Mouse (Mus musculus) limb, embryonic 12.5 days (tissue): ENCODE results near the gene Cabin1. TPM values are rescaled to one million over a fixed set of nuclear protein-coding genes. Genes with fewer than 3 reads are reported as not detected.

ENCODE experiments used
- ATAC-seq: fragments of 200-750 bp; cut with Nextera tagmentation; 2 replicates; pipeline ENCODE4 v1.8.0; 2017; ENCODE audit warnings: low read depth, moderate TSS enrichment; ENCODE audit not compliant: insufficient number of reproducible peaks, insufficient read depth, low FRiP score, low TSS enrichment
- H3K27ac ChIP-seq: fragments of 300-500 bp; sonication (generic); 2 replicates; pipeline ENCODE4 v1.5.1; 2016; ENCODE audit warnings: mild to moderate bottlenecking, moderate library complexity
- H3K27me3 ChIP-seq: fragments of 300-500 bp; sonication (generic); 2 replicates; pipeline ENCODE4 v1.6.1; 2016; ENCODE audit warnings: mild to moderate bottlenecking, moderate library complexity
- H3K36me3 ChIP-seq: fragments of 300-500 bp; sonication (generic); 2 replicates; pipeline ENCODE4 v1.6.1; 2016; ENCODE audit warnings: mild to moderate bottlenecking, moderate library complexity
- H3K4me1 ChIP-seq: fragments of 300-500 bp; sonication (generic); replicated peaks from 2 replicates; pipeline ENCODE4 v1.6.1; 2016
- H3K4me2 ChIP-seq: fragments of 300-500 bp; sonication (generic); 2 replicates; pipeline ENCODE4 v1.6.1; 2016; ENCODE audit warnings: mild to moderate bottlenecking, moderate library complexity
- H3K4me3 ChIP-seq: fragments of 300-500 bp; sonication (generic); replicated peaks from 2 replicates; pipeline ENCODE4 v1.5.1; 2016; ENCODE audit warnings: mild to moderate bottlenecking
- H3K9ac ChIP-seq: fragments of 300-500 bp; sonication (generic); replicated peaks from 2 replicates; pipeline ENCODE4 v1.6.1; 2016; ENCODE audit warnings: mild to moderate bottlenecking, moderate library complexity
- H3K9me3 ChIP-seq: fragments of 300-500 bp; sonication (generic); 2 replicates; pipeline ENCODE4 v1.6.1; 2016; ENCODE audit warnings: mild to moderate bottlenecking, moderate library complexity
- WGBS: fragments of 180-500 bp; shearing (Covaris S2); methylation state at CpG from one replicate; pipeline ENCODE4 v1.1.7; 2016; 5-methylcytosine and 5-hydroxymethylcytosine counted together
- polyA plus RNA-seq: library from polyadenylated mRNA; unstranded; fragments of >200 nt; fragmentation: Nextera tagmentation; extraction: Ambion mirVana; gene quantifications from 2 replicates; pipeline ENCODE4 v1.2.1, GENCODE M21; 2016

Gene Cabin1
- polyA plus RNA-seq, 1 experiment from 2014 or later = 29.3 TPM

GRCm38 (mm10) chr10:75646406-75646805 lies 117.7 kb downstream of the Cabin1 start:
- H3K36me3 ChIP-seq = peaks cover 59% of the 10 kb centered on the region
- ATAC-seq = no peak

DNA sequence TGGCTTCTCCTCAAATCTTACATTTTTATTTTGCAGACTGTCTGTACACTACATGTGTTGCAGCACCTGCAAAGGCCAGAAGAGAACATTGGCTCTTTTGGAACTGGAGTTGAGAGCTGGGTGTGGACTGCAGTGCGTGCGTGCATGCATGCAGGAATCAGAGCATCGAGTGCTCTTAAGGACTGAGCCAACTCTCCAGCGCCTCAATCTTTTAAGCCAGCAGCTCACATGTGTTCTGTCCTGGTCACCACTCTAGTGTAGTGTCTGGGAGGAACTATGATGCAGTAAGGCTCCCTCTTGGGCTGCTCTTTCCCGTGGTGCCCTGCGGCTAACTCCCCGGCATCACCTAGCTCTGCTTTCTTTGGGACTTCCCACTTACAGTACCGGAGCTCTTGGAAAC lies 118.5 kb downstream of the Cabin1 start:
- peaks cover 12% of the 10 kb centered on the region for H3K4me1 ChIP-seq
- ATAC-seq = no peak
- WGBS = 93% methylated on average over 8 of the region's 8 CpGs
- H3K4me2 ChIP-seq = no peak overlapping the region
- peaks cover 51% of the 10 kb centered on the region for H3K36me3 ChIP-seq
- H3K4me3 ChIP-seq = no peak overlapping the region
- no peaks in the 10 kb centered on the region for H3K9me3 ChIP-seq
- H3K27ac ChIP-seq = no peak overlapping the region
- H3K27me3 ChIP-seq = no peaks in the 10 kb centered on the region
- H3K9ac ChIP-seq = no peak overlapping the region

More at GRCm38 (mm10) chr10:75646406-75646805, 117.7 kb downstream of the Cabin1 start:
- no peak overlapping the region for H3K4me3 ChIP-seq
- WGBS = 93% methylated on average over 6 of the region's 6 CpGs
- no peak overlapping the region for H3K27ac ChIP-seq
- H3K27me3 ChIP-seq = no peaks in the 10 kb centered on the region
- H3K4me1 ChIP-seq = peaks cover 12% of the 10 kb centered on the region
- H3K9me3 ChIP-seq = no peaks in the 10 kb centered on the region
- H3K9ac ChIP-seq = no peak overlapping the region
- H3K4me2 ChIP-seq = no peak overlapping the region

GRCm38 (mm10) chr10:75643741-75644343 lies 120.3 kb downstream of the Cabin1 start, which contains the start of gene Susd2:
TSS of gene Susd2 (minus strand) at chr10:75644008.
- Histone ChIP-seq H3K4me3 (peak within 1 kb of the TSS; percentile 8; the same call in 1 of the 2 replicates), H3K27me3 (no peaks in the 10 kb centered on the region), H3K9ac (peak within 1 kb of the TSS; percentile 40), H3K4me1 (peaks cover 12% of the 10 kb centered on the region), H3K9me3 (no peaks in the 10 kb centered on the region), H3K4me2 (peak within 1 kb of the TSS; percentile 48), H3K36me3 (peaks cover 33% of the 10 kb centered on the region), H3K27ac (peak within 1 kb of the TSS; percentile 66)
- 3% methylated on average over 11 of the region's 11 CpGs for WGBS
- ATAC-seq = 0 out of 2 replicates have a peak, but pooled peaks have one; percentile 9

GRCm38 (mm10) chr10:75642891-75643290 lies 121.2 kb downstream of the Cabin1 start:
- no peak for ATAC-seq
- WGBS = 82% methylated on average over 2 of the region's 2 CpGs
- Histone ChIP-seq H3K36me3 (peaks cover 24% of the 10 kb centered on the region), H3K27ac (no peak overlapping the region), H3K4me2 (no peak overlapping the region), H3K4me3 (no peak overlapping the region), H3K27me3 (no peaks in the 10 kb centered on the region), H3K9ac (no peak overlapping the region), H3K4me1 (peaks cover 12% of the 10 kb centered on the region), H3K9me3 (no peaks in the 10 kb centered on the region)

DNA sequence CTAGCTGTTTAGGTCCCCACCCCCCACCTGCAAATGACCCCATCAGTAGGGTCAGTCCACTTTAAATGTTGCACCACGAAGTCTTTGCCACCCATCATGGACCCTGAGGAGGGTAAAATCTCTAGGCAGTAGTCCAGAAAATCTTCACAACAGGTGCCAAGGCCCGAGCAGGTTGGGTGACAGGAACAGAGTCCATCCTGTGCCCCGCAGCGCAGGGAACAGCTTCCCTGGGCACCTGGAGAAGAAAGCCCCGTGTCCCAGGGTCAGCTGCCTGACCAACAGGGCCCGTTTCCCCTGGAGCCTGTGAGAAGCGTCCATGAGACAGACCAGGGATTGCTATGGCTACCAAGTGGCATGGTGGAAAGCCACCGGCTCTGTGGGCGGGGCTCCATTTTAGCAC lies 121.7 kb downstream of the Cabin1 start:
- no peak for ATAC-seq
- Histone ChIP-seq H3K27ac (no peak overlapping the region), H3K36me3 (peaks cover 19% of the 10 kb centered on the region), H3K9ac (no peak overlapping the region), H3K4me2 (no peak overlapping the region), H3K4me3 (no peak overlapping the region), H3K9me3 (no peaks in the 10 kb centered on the region), H3K27me3 (no peaks in the 10 kb centered on the region), H3K4me1 (peaks cover 12% of the 10 kb centered on the region)
- 85% methylated on average over 9 of the region's 9 CpGs for WGBS

DNA sequence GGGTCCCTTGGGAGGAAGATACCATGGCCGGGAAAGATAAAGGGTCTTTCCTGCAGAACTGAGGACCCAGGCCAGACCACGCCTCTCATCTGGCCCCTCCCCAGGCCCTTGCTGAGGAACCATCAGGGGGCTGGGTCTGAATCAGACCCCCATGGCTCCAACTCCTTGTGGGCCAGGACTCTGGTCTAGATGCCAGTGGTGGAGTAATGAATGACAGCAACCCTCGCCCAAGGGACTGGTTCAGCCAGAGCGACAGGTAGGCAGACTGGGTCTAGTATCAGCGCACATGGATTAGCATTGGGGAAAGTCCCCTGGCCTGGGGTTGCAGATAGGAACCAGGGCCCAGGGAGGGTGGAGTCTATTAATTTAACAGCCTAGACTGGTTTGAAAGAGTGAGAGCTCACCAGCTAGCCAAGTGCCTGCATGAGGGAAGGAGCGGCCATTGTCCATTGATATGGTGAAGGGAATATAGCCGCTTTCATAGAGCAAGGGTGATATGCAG lies 122.4 kb downstream of the Cabin1 start:
- peaks cover 12% of the 10 kb centered on the region for H3K4me1 ChIP-seq
- peaks cover 12% of the 10 kb centered on the region for H3K36me3 ChIP-seq
- no peak overlapping the region for H3K4me3 ChIP-seq
- no peak overlapping the region for H3K4me2 ChIP-seq
- no peak for ATAC-seq
- no peaks in the 10 kb centered on the region for H3K27me3 ChIP-seq
- no peak overlapping the region for H3K9ac ChIP-seq
- WGBS = 88% methylated on average over 7 of the region's 7 CpGs
- H3K9me3 ChIP-seq = no peaks in the 10 kb centered on the region
- H3K27ac ChIP-seq = no peak overlapping the region

DNA sequence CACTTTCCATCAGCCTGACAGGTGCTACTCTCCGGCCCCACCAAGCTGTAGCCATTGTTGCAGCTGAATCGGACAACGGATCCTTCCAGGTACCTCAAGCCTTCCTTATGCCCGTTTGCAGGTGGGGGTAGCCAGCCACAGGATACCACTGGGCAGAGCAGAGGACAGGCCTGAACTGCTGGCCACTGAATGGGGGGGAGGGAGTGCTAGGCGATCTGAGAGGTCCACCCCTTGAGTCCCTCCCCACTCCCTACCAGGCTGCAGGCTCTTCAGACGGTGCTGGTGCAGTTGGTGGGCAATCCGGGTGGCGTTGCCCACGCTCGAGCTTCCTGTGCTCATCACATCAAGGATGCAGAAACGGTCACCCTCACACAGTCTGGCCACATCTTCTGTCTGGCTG lies 126.4 kb downstream of the Cabin1 start:
- no peak for ATAC-seq
- Histone ChIP-seq H3K36me3 (no peaks in the 10 kb centered on the region), H3K4me3 (no peak overlapping the region), H3K9ac (no peak overlapping the region), H3K9me3 (no peaks in the 10 kb centered on the region), H3K27ac (no peak overlapping the region), H3K4me1 (no peaks in the 10 kb centered on the region), H3K27me3 (no peaks in the 10 kb centered on the region), H3K4me2 (no peak overlapping the region)
- WGBS = 88% methylated on average over 11 of the region's 11 CpGs

- Histone ChIP-seq H3K36me3 (no peaks in the 10 kb centered on the region), H3K9ac (no peak overlapping the region), H3K9me3 (no peaks in the 10 kb centered on the region), H3K27ac (no peak overlapping the region), H3K4me2 (no peak overlapping the region), H3K4me1 (no peaks in the 10 kb centered on the region), H3K27me3 (no peaks in the 10 kb centered on the region), H3K4me3 (no peak overlapping the region)
- no peak for ATAC-seq
- WGBS = 90% methylated on average over 12 of the region's 12 CpGs
Measured at GRCm38 (mm10) chr10:75636084-75636786, 127.9 kb downstream of the Cabin1 start.

DNA sequence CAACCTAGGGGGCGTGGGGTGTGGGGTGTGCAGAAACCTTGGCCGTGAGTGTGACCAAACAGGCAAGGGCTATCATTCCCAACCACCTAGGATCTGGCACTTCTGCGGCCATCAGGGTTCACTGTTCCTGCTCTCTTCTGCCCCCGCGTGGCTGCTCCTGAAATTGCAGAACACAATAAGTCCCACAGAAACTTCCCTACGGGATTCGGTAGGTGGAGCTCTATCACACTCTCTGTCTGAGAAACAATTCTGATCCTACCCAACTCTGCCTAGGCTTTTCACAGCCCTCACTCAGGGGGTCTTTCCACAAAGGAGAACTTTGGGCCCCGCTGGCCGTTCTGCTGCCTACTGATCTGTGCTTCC lies 128.5 kb downstream of the Cabin1 start:
- Histone ChIP-seq H3K9ac (no peak overlapping the region), H3K27me3 (no peaks in the 10 kb centered on the region), H3K36me3 (no peaks in the 10 kb centered on the region), H3K4me1 (no peaks in the 10 kb centered on the region), H3K4me3 (no peak overlapping the region), H3K4me2 (no peak overlapping the region), H3K9me3 (no peaks in the 10 kb centered on the region), H3K27ac (no peak overlapping the region)
- 3% methylated on average over 9 of the region's 9 CpGs for WGBS
- no peak for ATAC-seq

DNA sequence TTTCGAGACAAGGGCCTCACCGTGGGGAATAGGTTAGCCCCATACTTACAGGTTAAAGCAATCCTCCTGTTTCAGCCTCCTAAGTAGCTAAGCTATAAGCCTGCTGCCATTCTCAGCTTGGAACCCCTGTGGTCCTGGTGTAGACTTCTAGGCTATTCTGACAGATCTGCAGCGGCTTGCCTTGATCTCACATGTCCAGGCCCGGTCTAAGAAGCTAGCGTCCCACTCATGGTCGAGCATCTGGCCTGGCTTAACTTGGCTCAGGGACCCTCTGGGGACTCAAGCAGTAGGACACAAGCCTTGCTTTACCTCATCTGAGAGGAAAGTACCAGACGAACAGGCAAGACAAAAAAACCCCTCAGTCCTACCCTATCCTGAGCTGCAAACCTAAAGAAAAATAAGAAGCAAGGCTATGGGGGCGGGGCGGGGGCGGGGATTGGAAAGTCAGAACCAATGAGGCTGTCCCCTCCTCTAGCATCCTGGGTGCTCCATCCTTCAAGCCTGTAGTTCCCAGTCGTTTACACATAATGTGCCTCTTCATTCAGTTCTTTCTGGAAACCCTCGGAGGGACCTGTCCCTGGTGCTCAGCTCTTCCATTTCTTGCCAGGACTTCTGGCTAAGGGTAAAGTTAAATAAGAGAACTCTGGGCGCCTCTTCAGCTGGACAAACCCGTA lies 129.0 kb downstream of the Cabin1 start:
- no peak for ATAC-seq
- 67% methylated on average over 14 of the region's 14 CpGs for WGBS
- H3K27ac ChIP-seq = no peak overlapping the region

GRCm38 (mm10) chr10:75634610-75635009 lies 129.5 kb downstream of the Cabin1 start:
- 94% methylated on average over 8 of the region's 8 CpGs for WGBS
- no peak overlapping the region for H3K27ac ChIP-seq
- H3K27me3 ChIP-seq = no peaks in the 10 kb centered on the region
- no peaks in the 10 kb centered on the region for H3K36me3 ChIP-seq
- H3K4me1 ChIP-seq = no peaks in the 10 kb centered on the region
- no peak for ATAC-seq
- no peak overlapping the region for H3K9ac ChIP-seq
- no peaks in the 10 kb centered on the region for H3K9me3 ChIP-seq
- no peak overlapping the region for H3K4me2 ChIP-seq
- no peak overlapping the region for H3K4me3 ChIP-seq

More for the DNA sequence above, 129.0 kb downstream of the Cabin1 start:
- Histone ChIP-seq H3K4me1 (no peaks in the 10 kb centered on the region), H3K9ac (no peak overlapping the region), H3K4me3 (no peak overlapping the region), H3K27me3 (no peaks in the 10 kb centered on the region), H3K4me2 (no peak overlapping the region), H3K36me3 (no peaks in the 10 kb centered on the region), H3K9me3 (no peaks in the 10 kb centered on the region)
